Mouse (Mus musculus) forebrain, embryonic 14.5 days (tissue): ENCODE measurements around the gene 4430402I18Rik. TPM values are rescaled to one million over a fixed set of nuclear protein-coding genes. Genes with fewer than 3 reads are reported as not detected.
"Not testable (repeated sequence)": the region's sequence is repeated elsewhere in the genome, so short reads cannot be mapped to it uniquely, and the experiment has no call there.

ENCODE experiments used
- ATAC-seq: fragments of 200-750 bp; cut with Nextera tagmentation; 2 replicates; pipeline ENCODE4 v1.8.0; 2017; ENCODE audit warnings: mild to moderate bottlenecking, moderate library complexity
- DNase-seq: peaks from one replicate; pipeline ENCODE4 v3.0.0-alpha.2; 2015; ENCODE audit warnings: low spot score
- H3K27ac ChIP-seq: fragments of 300-500 bp; sonication (generic); 2 replicates; pipeline ENCODE4 v1.5.1; 2014; ENCODE audit warnings: low read depth, mild to moderate bottlenecking, control low read depth, low read length, moderate library complexity
- H3K27me3 ChIP-seq: fragments of 300-500 bp; sonication (generic); replicated peaks from 2 replicates; pipeline ENCODE4 v1.6.1; 2014; ENCODE audit warnings: low read length, control low read depth, mixed read lengths; ENCODE audit not compliant: control insufficient read depth, insufficient read depth
- H3K36me3 ChIP-seq: fragments of 300-500 bp; sonication (generic); 2 replicates; pipeline ENCODE4 v1.6.1; 2014; ENCODE audit warnings: low read length, control low read depth; ENCODE audit not compliant: control insufficient read depth, insufficient read depth
- H3K4me1 ChIP-seq: fragments of 300-500 bp; sonication (generic); 2 replicates; pipeline ENCODE4 v1.6.1; 2014; ENCODE audit warnings: antibody characterized with exemption, low read length, control low read depth; ENCODE audit not compliant: control insufficient read depth, insufficient read depth
- H3K4me2 ChIP-seq: fragments of 300-500 bp; sonication (generic); 2 replicates; pipeline ENCODE4 v1.6.1; 2014; ENCODE audit warnings: mild to moderate bottlenecking, control low read depth, low read length
- H3K4me3 ChIP-seq: fragments of 300-500 bp; sonication (generic); 2 replicates; pipeline ENCODE4 v1.5.1; 2014; ENCODE audit warnings: low read depth, low read length, control low read depth
- H3K9ac ChIP-seq: fragments of 300-500 bp; sonication (generic); 2 replicates; pipeline ENCODE4 v1.6.1; 2014; ENCODE audit warnings: mild to moderate bottlenecking, low read length, control low read depth, moderate library complexity
- H3K9me3 ChIP-seq: fragments of 300-500 bp; sonication (generic); replicated peaks from 2 replicates; pipeline ENCODE4 v1.6.1; 2016; ENCODE audit warnings: low read length, control low read depth, mixed read lengths; ENCODE audit not compliant: control insufficient read depth
- WGBS: fragments of 180-500 bp; shearing (Covaris S2); extraction: QIAGEN DNeasy Blood & Tissue Kit; methylation state at CpG from one replicate; pipeline ENCODE4 v1.1.7; 2014; 5-methylcytosine and 5-hydroxymethylcytosine counted together
- polyA plus RNA-seq: library from polyadenylated mRNA; unstranded; fragments of >200 nt; fragmentation: Nextera tagmentation; extraction: Ambion mirVana; gene quantifications from 2 replicates; pipeline ENCODE4 v1.2.1, GENCODE M21; 2014

4430402I18Rik gene
- polyA plus RNA-seq, 1 experiment from 2014 or later, result 2.1 TPM

GRCm38 (mm10) chr19:29000321-29000720 is 32.7 kb upstream of the 4430402I18Rik start:
- peaks cover 52% of the 10 kb centered on the region for H3K36me3 ChIP-seq
- H3K4me3 ChIP-seq, H3K9me3 ChIP-seq, H3K27me3 ChIP-seq, ATAC-seq, DNase-seq, H3K4me1 ChIP-seq, H3K27ac ChIP-seq, H3K9ac ChIP-seq, H3K4me2 ChIP-seq: not testable (repeated sequence)
- 96% methylated on average over 16 of the region's 16 CpGs for WGBS

DNA sequence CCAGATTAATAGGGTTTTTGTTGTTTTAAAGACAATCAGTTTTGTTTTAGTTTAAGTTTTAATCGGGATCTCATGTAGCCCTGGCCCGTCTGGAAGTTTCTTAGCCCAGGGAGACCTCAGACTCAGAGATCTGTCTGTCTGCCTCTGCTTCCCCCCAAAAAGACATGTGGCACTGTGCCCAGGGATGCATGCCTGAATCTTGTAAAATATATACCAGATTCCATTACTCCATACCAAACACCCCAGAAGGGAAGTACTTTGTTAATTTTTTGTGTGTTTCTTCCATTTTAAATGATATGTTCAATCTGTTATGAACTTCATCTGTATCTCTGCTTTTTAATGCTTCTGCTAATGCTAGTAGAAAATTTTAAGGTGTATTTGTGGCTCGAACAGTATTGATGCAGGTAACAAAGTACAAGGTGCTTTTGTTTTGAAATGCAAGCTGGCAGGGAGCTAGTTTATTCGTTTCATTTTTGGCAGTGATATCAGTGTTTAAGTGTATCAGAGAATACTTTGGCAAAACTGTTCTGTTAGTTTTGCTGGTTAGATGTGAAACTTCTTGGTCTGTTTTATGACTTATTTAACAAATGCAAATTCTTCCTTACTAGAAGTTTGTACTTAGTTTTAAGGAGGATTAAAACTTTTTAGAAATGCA is 30.5 kb upstream of the 4430402I18Rik start:
- Histone ChIP-seq H3K9me3 (no peaks in the 10 kb centered on the region), H3K9ac (no peak overlapping the region), H3K4me1 (peaks cover 3% of the 10 kb centered on the region), H3K4me2 (no peak overlapping the region), H3K27ac (no peak overlapping the region), H3K27me3 (no peaks in the 10 kb centered on the region), H3K4me3 (no peak overlapping the region), H3K36me3 (peaks cover 66% of the 10 kb centered on the region)
- no peak for ATAC-seq
- DNase-seq, result no peak
- 90% methylated on average over 4 of the region's 4 CpGs for WGBS

- 91% methylated on average over 5 of the region's 5 CpGs for WGBS
- no peaks in the 10 kb centered on the region for H3K27me3 ChIP-seq
- no peak overlapping the region for H3K9ac ChIP-seq
- H3K4me2 ChIP-seq, result no peak overlapping the region
- no peak overlapping the region for H3K27ac ChIP-seq
- ATAC-seq (no peak), DNase-seq (no peak)
- H3K9me3 ChIP-seq, result no peaks in the 10 kb centered on the region
- H3K4me3 ChIP-seq, result no peak overlapping the region
- H3K4me1 ChIP-seq, result peaks cover 12% of the 10 kb centered on the region
- H3K36me3 ChIP-seq, result peaks cover 40% of the 10 kb centered on the region
Observed at GRCm38 (mm10) chr19:28995366-28995765, 27.8 kb upstream of the 4430402I18Rik start.

DNA sequence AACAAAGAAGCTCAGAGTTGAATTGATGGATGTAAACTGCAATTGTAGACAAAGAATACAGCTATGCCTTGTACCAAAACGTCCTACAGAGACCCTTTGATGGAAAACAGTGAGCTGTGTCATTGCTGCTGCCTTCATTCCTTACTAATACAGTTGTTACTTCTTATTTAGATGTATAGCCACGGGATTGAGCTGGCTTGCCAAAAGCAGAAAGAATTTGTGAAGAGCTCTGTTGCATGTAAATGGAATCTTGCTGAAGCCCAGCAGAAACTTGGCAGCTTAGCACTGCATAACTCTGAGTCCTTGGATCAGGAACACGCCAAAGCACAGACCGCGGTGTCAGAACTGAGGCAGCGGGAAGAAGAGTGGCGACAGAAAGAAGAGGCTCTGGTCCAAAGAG is 27.3 kb upstream of the 4430402I18Rik start:
- Histone ChIP-seq H3K4me1 (peaks cover 13% of the 10 kb centered on the region), H3K27me3 (no peaks in the 10 kb centered on the region), H3K36me3 (peaks cover 36% of the 10 kb centered on the region), H3K9ac (no peak overlapping the region), H3K4me3 (no peak overlapping the region), H3K4me2 (no peak overlapping the region), H3K9me3 (no peaks in the 10 kb centered on the region), H3K27ac (0 out of 2 replicates have a peak overlapping the region, but pooled peaks have one; percentile 9)
- no peak for ATAC-seq
- WGBS, result 55% methylated on average over 7 of the region's 7 CpGs
- peak; percentile 65 for DNase-seq

DNA sequence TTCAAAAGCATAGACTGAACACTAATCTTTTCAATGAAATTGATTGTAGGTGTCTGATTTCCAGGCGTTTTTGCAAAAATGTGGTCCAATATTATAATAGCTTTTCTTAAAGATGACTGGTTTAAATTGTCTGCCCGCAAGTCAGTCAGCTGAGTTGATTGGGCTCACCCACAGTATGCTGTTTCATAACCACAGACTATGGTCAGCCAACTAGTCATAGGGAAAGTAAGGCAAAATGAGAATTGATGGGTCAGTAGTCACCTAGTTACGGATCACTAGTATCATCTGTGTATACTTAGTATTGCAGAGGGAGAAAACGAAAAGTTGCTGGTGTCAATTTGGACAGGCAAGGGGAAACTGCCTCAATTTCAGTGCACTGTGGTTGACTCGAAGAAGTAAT is 23.8 kb upstream of the 4430402I18Rik start:
- DNase-seq (no peak), ATAC-seq (no peak)
- WGBS, result 71% methylated on average over 5 of the region's 5 CpGs
- H3K9ac ChIP-seq, result peak overlapping the region; percentile 91
- peak overlapping the region; percentile 75 for H3K4me2 ChIP-seq
- peaks cover 24% of the 10 kb centered on the region for H3K36me3 ChIP-seq
- H3K9me3 ChIP-seq, result no peaks in the 10 kb centered on the region
- peak overlapping the region; percentile 92 for H3K4me3 ChIP-seq
- H3K4me1 ChIP-seq, result peaks cover 16% of the 10 kb centered on the region
- no peak overlapping the region for H3K27ac ChIP-seq
- no peaks in the 10 kb centered on the region for H3K27me3 ChIP-seq

GRCm38 (mm10) chr19:28990590-28991221 is 23.1 kb upstream of the 4430402I18Rik start:
- H3K9ac ChIP-seq, result peak overlapping the region; percentile 91
- ATAC-seq (peak; percentile 54), DNase-seq (peak; percentile 46)
- no peaks in the 10 kb centered on the region for H3K9me3 ChIP-seq
- WGBS, result under 1% methylated on average over 41 of the region's 41 CpGs
- H3K4me3 ChIP-seq, result peak overlapping the region; percentile 92
- peak overlapping the region; percentile 79 for H3K27ac ChIP-seq
- H3K27me3 ChIP-seq, result no peaks in the 10 kb centered on the region
- peak overlapping the region; percentile 75 for H3K4me2 ChIP-seq
- H3K4me1 ChIP-seq, result peaks cover 16% of the 10 kb centered on the region
- peaks cover 18% of the 10 kb centered on the region for H3K36me3 ChIP-seq

GRCm38 (mm10) chr19:28990194-28990589 is 22.6 kb upstream of the 4430402I18Rik start, which contains the start of gene Cdc37l1:
Cdc37l1 (plus strand) TSS chr19:28990352.
- H3K4me2 ChIP-seq, result peak within 1 kb of the TSS; percentile 75
- peak within 1 kb of the TSS; percentile 92 for H3K4me3 ChIP-seq
- DNase-seq, result peak; percentile 96
- no peaks in the 10 kb centered on the region for H3K27me3 ChIP-seq
- no peaks in the 10 kb centered on the region for H3K9me3 ChIP-seq
- WGBS, result 0% methylated on average over 37 of the region's 37 CpGs
- peak; percentile 97 for ATAC-seq
- peak within 1 kb of the TSS; percentile 91 for H3K9ac ChIP-seq
- peaks cover 12% of the 10 kb centered on the region for H3K36me3 ChIP-seq
- peak within 1 kb of the TSS; percentile 79 for H3K27ac ChIP-seq
- peaks cover 16% of the 10 kb centered on the region for H3K4me1 ChIP-seq

DNA sequence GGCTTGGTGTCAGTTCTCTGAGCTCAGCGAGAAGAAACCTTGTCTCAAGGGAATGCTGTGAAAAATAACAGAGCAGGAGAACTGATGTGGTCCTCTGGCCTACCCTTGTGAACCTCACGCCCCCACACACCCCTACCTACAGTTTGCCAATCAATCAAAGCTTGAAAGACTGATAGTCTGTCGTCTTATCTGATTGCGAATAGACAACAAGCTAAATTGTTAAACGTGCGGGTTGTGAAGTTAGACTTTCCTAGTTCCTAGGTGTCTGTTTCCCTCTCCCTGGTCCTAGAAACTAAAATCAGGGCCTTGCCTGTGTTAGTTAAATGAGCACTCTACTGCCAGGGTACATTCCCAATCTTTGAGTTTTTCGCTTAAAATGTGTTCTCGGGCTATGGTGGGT is 21.9 kb upstream of the 4430402I18Rik start:
- Histone ChIP-seq H3K4me1 (peaks cover 15% of the 10 kb centered on the region), H3K4me3 (peak overlapping the region; percentile 92), H3K27me3 (no peaks in the 10 kb centered on the region), H3K9me3 (no peaks in the 10 kb centered on the region), H3K27ac (no peak overlapping the region), H3K36me3 (peaks cover 8% of the 10 kb centered on the region; the same call in 1 of the 2 replicates), H3K9ac (peak overlapping the region; percentile 91; the same call in 1 of the 2 replicates), H3K4me2 (peak overlapping the region; percentile 75)
- DNase-seq, result no peak
- no peak for ATAC-seq
- 78% methylated on average over 8 of the region's 8 CpGs for WGBS

- H3K27me3 ChIP-seq, result no peaks in the 10 kb centered on the region
- no peak overlapping the region for H3K27ac ChIP-seq
- ATAC-seq (no peak), DNase-seq (no peak)
- H3K4me3 ChIP-seq, result no peak overlapping the region
- H3K4me2 ChIP-seq, result no peak overlapping the region
- H3K9me3 ChIP-seq, result no peaks in the 10 kb centered on the region
- no peaks in the 10 kb centered on the region for H3K36me3 ChIP-seq
- WGBS, result 89% methylated on average over 7 of the region's 7 CpGs
- no peak overlapping the region for H3K9ac ChIP-seq
- no peaks in the 10 kb centered on the region for H3K4me1 ChIP-seq
Observed at GRCm38 (mm10) chr19:28982617-28983016, 15.0 kb upstream of the 4430402I18Rik start.
